Mouse (Mus musculus): ENCODE data around the gene Wdsub1. TPM values are rescaled to one million over a fixed set of nuclear protein-coding genes. Genes with fewer than 3 reads are reported as not detected.
"Not testable (repeated sequence)": the region's sequence is repeated elsewhere in the genome, so short reads cannot be mapped to it uniquely, and the experiment has no call there.

Gene Wdsub1
- polyA plus RNA-seq, 1 experiment from 2014 or later, result 18.1 TPM

DNA sequence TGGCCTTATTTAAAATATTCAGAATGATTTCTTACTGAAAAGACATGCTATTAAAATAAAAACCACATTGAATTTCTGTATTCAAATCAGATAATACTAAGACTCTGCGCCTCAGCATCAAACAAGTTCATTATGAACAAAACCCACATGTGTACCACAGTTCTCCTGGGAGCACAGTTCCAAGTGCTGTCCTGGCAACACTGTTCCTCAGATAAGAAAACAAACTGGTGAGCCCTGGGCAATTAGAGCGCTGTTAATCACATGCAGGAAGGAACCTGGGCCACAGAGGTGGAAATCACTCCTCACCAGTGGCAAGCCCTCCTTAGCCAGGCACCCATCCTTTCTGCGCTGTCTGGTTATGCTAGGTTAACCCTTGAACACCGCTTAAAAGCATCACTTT is 5.1 kb downstream of the Wdsub1 start:
- Histone ChIP-seq H3K27ac (no peak overlapping the region), H3K4me2 (no peak overlapping the region), H3K4me3 (no peak overlapping the region), H3K9ac (no peak overlapping the region), H3K27me3 (replicated peaks) (no peaks in the 10 kb centered on the region), H3K9me3 (no peaks in the 10 kb centered on the region), H3K36me3 (replicated peaks) (no peaks in the 10 kb centered on the region), H3K4me1 (peaks cover 6% of the 10 kb centered on the region)
- 72% methylated on average over 4 of the region's 4 CpGs for WGBS
- ATAC-seq (replicated peaks), result no peak

DNA sequence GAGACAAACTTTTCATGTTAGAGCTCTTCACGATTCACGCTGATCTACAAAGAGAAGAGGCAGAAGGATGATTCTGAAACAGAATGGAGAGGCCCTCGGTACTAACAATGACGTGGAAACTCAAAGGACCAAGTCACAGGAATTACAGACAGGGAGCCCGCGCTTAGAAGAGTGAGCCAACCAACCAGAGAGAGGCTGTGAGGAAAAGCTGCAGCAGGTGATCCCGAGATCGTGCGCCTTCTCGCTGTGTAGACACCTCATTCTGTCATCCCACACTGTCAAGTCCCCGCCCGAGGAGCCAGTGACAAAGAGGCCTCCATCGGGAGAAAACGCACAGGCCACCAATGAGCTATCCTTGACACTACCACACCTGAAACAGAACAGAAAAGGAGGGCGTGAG is 5.9 kb downstream of the Wdsub1 start:
- peak; percentile 54; the same call in 1 of the 2 replicates for ATAC-seq (replicated peaks)
- no peak overlapping the region for H3K4me2 ChIP-seq
- WGBS, result 90% methylated on average over 15 of the region's 15 CpGs

DNA sequence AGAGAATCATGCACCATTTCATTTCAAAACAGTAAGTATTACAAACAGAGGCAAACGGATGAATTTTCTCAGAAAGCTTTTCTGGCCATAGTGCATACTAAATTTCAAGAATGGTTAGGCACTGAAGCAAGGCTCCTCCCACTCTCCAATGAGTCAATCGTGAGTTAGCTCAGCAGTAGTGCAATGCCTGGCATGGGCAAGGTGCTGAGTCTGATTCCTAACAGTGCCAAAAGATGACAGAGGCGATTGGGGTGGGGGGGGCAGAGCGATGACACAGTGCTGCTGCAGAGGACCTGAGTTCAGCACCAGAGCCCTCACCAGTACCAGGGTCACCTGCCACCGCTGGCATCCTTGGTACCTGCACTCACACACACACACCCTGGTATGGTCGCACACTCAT is 11.9 kb downstream of the Wdsub1 start:
- no peak overlapping the region for H3K4me3 ChIP-seq
- H3K36me3 ChIP-seq (replicated peaks), result no peaks in the 10 kb centered on the region
- no peak overlapping the region for H3K4me2 ChIP-seq
- no peaks in the 10 kb centered on the region for H3K9me3 ChIP-seq
- WGBS, result 92% methylated on average over 6 of the region's 6 CpGs
- H3K9ac ChIP-seq, result no peak overlapping the region
- H3K27me3 ChIP-seq (replicated peaks), result no peaks in the 10 kb centered on the region
- no peak overlapping the region for H3K27ac ChIP-seq
- ATAC-seq (replicated peaks), result no peak
- no peaks in the 10 kb centered on the region for H3K4me1 ChIP-seq

More for the DNA sequence above, 5.9 kb downstream of the Wdsub1 start:
- Histone ChIP-seq H3K27ac (no peak overlapping the region), H3K4me3 (no peak overlapping the region), H3K9ac (no peak overlapping the region), H3K9me3 (no peaks in the 10 kb centered on the region), H3K36me3 (replicated peaks) (no peaks in the 10 kb centered on the region), H3K27me3 (replicated peaks) (no peaks in the 10 kb centered on the region), H3K4me1 (0 out of 2 replicates have a peak, but pooled peaks cover 2% of the 10 kb centered on the region)

DNA sequence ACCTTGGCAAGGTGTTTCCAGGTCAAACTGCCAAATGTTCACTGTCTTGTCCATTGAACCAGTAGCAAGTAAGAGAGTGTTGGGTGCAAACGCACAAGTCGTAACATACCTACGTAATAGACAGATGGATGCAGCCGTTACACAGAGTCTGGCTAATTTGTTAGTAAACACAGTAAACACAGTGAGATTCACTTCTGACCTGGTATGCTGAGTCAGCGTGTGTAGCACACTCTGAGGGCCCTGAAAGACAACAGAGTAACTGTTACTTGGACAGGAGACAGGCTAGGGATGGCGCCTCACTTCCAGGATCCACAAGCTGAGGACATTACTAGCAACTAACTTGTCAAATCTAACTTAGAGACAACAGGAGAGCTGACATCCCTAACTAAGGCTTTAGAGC is 19.8 kb downstream of the Wdsub1 start:
- no peak overlapping the region for H3K4me3 ChIP-seq
- H3K36me3 ChIP-seq (replicated peaks), result no peaks in the 10 kb centered on the region
- 91% methylated on average over 6 of the region's 6 CpGs for WGBS
- H3K4me1 ChIP-seq, result no peaks in the 10 kb centered on the region
- H3K9ac ChIP-seq, result no peak overlapping the region
- H3K27me3 ChIP-seq (replicated peaks), result no peaks in the 10 kb centered on the region
- no peaks in the 10 kb centered on the region for H3K9me3 ChIP-seq
- no peak for ATAC-seq (replicated peaks)
- no peak overlapping the region for H3K27ac ChIP-seq
- no peak overlapping the region for H3K4me2 ChIP-seq

DNA sequence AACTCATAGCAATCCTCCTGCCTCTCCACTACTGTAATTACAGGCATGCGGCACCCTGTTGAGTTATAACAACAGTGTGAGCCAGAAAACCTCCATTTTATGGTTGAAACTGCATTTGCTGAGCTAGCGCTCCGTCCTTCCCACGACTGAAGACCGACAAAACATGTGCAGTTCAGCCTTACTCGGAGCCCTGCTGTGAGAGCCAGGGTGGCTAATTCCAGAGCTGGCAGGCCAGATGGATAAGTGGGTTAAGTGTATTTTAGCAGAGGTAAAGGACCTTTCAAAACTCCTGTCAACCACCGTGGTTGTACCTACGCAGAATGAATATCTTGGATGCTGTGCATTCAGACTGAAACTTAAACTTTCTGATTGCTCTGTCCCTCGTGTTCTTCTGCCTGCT is 28.0 kb downstream of the Wdsub1 start:
- ATAC-seq (replicated peaks), result no peak
- H3K9ac ChIP-seq, result no peak overlapping the region
- 86% methylated on average over 9 of the region's 9 CpGs for WGBS
- no peak overlapping the region for H3K4me2 ChIP-seq
- no peaks in the 10 kb centered on the region for H3K9me3 ChIP-seq
- H3K4me1 ChIP-seq, result no peaks in the 10 kb centered on the region
- no peak overlapping the region for H3K27ac ChIP-seq
- H3K27me3 ChIP-seq (replicated peaks), result no peaks in the 10 kb centered on the region
- no peaks in the 10 kb centered on the region for H3K36me3 ChIP-seq (replicated peaks)
- H3K4me3 ChIP-seq, result no peak overlapping the region

DNA sequence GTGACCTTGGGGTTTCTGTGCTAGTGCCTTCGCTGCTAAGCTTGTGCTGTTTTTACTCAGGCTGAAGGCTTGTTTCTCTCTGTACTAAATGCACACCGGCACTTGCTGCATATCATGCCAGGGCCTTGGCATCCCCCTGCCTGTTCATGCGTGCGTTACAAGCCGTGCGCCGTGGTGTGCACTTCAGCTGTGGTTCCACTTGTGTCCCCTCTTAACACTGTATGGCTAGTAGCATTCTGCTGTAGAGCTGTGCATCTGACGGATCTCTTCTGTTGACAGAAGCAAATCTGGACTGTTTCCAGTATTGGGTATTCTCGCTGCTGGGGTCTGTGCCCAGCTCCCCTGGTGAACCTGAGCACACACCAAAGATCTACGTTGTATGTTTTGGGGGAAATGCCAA is 28.8 kb downstream of the Wdsub1 start:
- Histone ChIP-seq H3K27me3 (replicated peaks) (no peaks in the 10 kb centered on the region), H3K9ac (no peak overlapping the region), H3K4me3 (no peak overlapping the region), H3K4me2 (no peak overlapping the region), H3K4me1 (no peaks in the 10 kb centered on the region), H3K9me3 (no peaks in the 10 kb centered on the region), H3K36me3 (replicated peaks) (no peaks in the 10 kb centered on the region), H3K27ac (no peak overlapping the region)
- 89% methylated on average over 10 of the region's 10 CpGs for WGBS
- no peak for ATAC-seq (replicated peaks)

DNA sequence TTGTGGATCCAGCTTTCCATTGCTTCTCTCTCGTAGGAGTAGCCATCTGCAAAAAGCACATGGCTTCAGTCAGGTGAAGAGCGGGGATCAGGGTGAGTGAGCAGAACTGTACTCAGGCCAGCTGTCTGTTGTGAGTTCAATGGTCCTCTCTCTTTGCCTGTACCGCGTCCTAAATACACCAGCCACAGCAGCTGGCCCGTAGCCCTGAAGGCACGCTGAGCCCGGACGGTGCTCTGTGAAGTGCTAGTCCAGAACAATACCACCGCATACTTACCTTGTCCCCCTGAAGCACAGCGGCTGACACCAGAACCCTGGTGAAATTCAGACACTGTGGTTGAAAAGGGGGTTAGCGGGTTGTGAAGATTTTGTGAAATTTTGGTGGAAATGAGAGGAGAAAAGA is 29.5 kb downstream of the Wdsub1 start:
- Histone ChIP-seq H3K9me3 (no peaks in the 10 kb centered on the region), H3K4me3 (no peak overlapping the region), H3K27ac (no peak overlapping the region), H3K27me3 (replicated peaks) (no peaks in the 10 kb centered on the region), H3K36me3 (replicated peaks) (no peaks in the 10 kb centered on the region), H3K4me1 (no peaks in the 10 kb centered on the region), H3K9ac (no peak overlapping the region), H3K4me2 (no peak overlapping the region)
- 74% methylated on average over 11 of the region's 11 CpGs for WGBS
- no peak for ATAC-seq (replicated peaks)

DNA sequence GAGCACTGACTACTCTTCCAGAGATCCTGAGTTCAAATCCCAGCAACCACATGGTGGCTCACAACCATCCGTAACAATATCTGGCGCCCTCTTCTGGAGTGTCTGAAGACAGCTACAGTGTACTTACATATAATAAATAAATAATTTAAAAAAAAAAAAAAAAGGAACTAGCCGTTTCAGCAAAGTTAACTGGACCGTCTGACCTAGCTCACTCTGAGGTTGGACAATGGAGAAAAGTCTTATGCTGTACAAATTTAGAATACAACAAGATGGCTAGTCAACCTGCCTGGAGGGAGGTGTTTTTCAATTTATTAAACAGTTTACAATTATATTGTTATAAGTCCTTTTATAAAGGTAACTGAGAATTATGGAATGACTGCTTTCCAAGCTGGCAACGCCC is 30.5 kb downstream of the Wdsub1 start:
- WGBS, result 89% methylated on average over 5 of the region's 5 CpGs
- H3K4me1 ChIP-seq; H3K9ac ChIP-seq; H3K9me3 ChIP-seq; ATAC-seq (replicated peaks); H3K36me3 ChIP-seq (replicated peaks); H3K27me3 ChIP-seq (replicated peaks); H3K27ac ChIP-seq; H3K4me3 ChIP-seq; H3K4me2 ChIP-seq: not testable (repeated sequence)

DNA sequence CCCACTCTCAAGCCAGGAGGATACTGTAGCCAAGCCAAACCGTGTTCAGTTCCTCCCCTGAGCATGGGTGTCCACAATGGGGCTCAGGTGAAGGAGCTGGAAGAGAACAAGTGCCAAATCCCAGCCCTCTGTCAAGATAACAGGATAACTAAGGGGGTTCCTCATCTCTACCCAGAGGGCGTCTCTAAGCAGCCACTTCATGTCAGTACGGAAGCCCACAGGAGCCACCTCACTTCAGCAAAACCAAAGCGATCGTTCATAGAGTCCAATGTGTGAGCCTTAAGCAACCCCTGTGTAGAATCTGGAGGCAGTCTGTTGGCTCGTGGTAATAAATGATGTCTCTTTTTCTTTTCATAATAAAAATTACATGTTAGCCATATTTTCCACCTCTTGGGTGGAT is 38.5 kb downstream of the Wdsub1 start:
- WGBS, result 84% methylated on average over 6 of the region's 6 CpGs
- H3K9me3 ChIP-seq, result no peaks in the 10 kb centered on the region
- no peak overlapping the region for H3K27ac ChIP-seq
- ATAC-seq (replicated peaks), result no peak
- H3K4me2 ChIP-seq, result no peak overlapping the region
- H3K27me3 ChIP-seq (replicated peaks), result no peaks in the 10 kb centered on the region
- no peak overlapping the region for H3K4me3 ChIP-seq
- peaks cover 23% of the 10 kb centered on the region for H3K4me1 ChIP-seq
- no peaks in the 10 kb centered on the region for H3K36me3 ChIP-seq (replicated peaks)
- H3K9ac ChIP-seq, result no peak overlapping the region

DNA sequence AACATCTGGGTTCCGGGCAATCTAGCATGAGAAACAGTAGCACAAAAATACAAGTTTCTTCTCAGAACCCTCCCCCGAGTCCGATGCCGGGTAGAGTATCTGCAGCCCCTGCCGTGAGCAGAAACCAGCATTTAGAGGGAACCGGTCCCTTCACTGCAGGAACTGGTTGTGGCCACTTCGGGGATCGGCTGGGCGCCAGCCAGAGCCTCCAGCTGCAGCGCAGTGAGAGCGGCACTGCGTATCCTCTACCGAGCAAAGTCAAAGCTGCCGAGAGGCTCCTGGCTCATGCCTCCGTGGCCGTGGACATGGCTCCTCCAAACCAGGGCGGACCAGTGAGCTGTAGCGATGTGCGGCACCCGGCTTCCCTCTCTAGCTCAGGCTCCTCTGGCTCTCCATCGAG is 39.2 kb downstream of the Wdsub1 start:
- 80% methylated on average over 21 of the region's 21 CpGs for WGBS
- Histone ChIP-seq H3K27ac (no peak overlapping the region), H3K4me3 (no peak overlapping the region), H3K9me3 (no peaks in the 10 kb centered on the region), H3K36me3 (replicated peaks) (no peaks in the 10 kb centered on the region), H3K9ac (no peak overlapping the region), H3K4me1 (peaks cover 23% of the 10 kb centered on the region), H3K4me2 (no peak overlapping the region), H3K27me3 (replicated peaks) (no peaks in the 10 kb centered on the region)
- no peak for ATAC-seq (replicated peaks)

DNA sequence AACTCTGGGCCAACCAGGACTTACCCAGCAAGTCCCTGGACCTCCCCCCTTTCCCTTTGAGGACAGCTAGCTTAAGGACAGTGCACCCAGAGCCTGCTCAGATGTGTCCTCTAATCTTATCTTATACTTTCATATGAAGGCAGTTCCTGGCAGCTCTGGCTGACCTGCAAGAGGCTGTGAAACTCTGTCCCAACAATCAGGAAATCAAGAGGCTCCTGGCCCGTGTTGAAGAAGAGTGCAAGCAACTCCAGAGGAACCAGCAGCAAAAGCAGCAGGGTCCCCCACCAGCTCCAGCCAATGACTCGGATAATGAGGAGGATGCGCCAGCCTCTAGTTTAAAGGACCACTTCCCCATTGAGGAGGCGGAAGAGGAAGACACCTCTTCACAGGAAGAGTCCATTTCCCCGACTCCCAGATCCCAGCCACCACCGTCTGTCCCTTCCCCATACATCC is 39.8 kb downstream of the Wdsub1 start:
- H3K9ac ChIP-seq, result no peak overlapping the region
- H3K27ac ChIP-seq, result no peak overlapping the region
- no peaks in the 10 kb centered on the region for H3K9me3 ChIP-seq
- ATAC-seq (replicated peaks), result no peak
- no peaks in the 10 kb centered on the region for H3K36me3 ChIP-seq (replicated peaks)
- H3K4me3 ChIP-seq, result no peak overlapping the region
- no peaks in the 10 kb centered on the region for H3K27me3 ChIP-seq (replicated peaks)
- WGBS, result 74% methylated on average over 6 of the region's 6 CpGs
- H3K4me1 ChIP-seq, result peaks cover 23% of the 10 kb centered on the region
- no peak overlapping the region for H3K4me2 ChIP-seq

DNA sequence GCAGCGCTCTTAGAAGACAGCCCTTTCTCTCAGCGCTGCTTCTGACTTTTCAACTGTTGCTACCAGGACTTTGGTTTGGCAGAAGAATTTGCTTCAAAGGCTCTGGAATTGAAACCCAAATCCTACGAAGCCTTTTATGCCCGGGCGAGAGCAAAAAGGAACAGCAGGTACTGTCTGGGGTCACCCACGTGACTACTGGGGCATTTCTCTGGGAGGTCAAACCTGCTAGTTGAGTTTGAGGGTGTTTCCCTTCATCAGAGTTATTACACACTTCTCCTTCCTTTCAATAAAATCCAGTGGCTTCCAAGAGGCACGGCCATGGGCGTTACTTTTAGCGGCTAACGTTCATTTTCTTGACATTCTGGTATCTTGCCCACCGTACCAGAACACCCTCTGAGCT is 40.4 kb downstream of the Wdsub1 start:
- no peak for ATAC-seq (replicated peaks)
- no peaks in the 10 kb centered on the region for H3K27me3 ChIP-seq (replicated peaks)
- H3K9ac ChIP-seq, result no peak overlapping the region
- no peaks in the 10 kb centered on the region for H3K9me3 ChIP-seq
- peaks cover 23% of the 10 kb centered on the region for H3K4me1 ChIP-seq
- no peak overlapping the region for H3K27ac ChIP-seq
- WGBS, result 75% methylated on average over 11 of the region's 11 CpGs
- no peak overlapping the region for H3K4me2 ChIP-seq
- H3K36me3 ChIP-seq (replicated peaks), result no peaks in the 10 kb centered on the region
- H3K4me3 ChIP-seq, result no peak overlapping the region

DNA sequence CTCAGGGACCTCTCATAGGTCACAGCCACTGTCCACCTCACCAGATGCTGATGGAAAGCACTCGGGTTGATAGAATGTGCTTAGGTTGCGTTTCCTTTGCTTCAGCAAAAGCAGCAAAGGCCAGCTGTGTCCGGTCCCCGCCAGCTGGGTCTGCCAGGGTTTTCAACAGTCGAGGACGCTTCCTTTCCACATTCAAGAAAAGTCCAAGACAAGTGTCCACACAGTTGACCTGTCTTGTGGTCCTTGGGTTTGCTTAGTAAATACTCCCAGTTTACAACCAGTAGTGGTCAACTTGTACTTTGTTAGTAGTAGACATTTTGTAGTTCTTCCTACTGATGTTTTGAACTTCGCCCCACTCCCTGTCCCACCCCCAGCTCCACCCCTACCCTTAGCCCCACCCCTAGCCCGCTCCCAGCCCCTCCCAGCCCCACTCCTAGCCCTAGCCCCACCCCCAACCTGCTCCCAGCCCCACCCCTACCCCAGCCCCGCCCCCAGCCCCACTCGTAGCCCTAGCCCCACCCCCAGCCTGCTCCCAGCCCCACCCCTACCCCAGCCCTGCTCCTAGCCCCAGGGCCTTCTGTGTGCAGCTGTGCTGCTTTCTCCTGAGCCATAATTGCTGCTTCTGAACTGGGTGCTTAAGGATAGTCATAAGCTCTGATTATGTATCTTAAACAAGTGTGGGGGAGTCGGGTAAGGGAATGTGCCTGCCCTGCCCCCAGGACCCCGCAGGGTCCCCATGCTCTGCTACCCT is 41.0 kb downstream of the Wdsub1 start:
- Histone ChIP-seq H3K9ac (no peak overlapping the region), H3K4me1 (peaks cover 23% of the 10 kb centered on the region), H3K36me3 (replicated peaks) (no peaks in the 10 kb centered on the region), H3K4me3 (no peak overlapping the region), H3K27me3 (replicated peaks) (no peaks in the 10 kb centered on the region), H3K9me3 (no peaks in the 10 kb centered on the region), H3K27ac (peak overlapping the region; percentile 74), H3K4me2 (no peak overlapping the region)
- 0 out of 2 replicates have a peak, but pooled peaks have one; percentile 15 for ATAC-seq (replicated peaks)
- WGBS, result 65% methylated on average over 12 of the region's 12 CpGs

Data from midbrain, embryonic 15.5 days (tissue).